Mouse (Mus musculus) cortical plate, adult 2 months (tissue): ENCODE results near the gene Kcnq5. TPM values are rescaled to one million over a fixed set of nuclear protein-coding genes. Genes with fewer than 3 reads are reported as not detected.

Experiments
- H3K27ac ChIP-seq: fragments of 200-500 bp; 2 replicates; pipeline ENCODE4 v1.5.1; 2012; ENCODE audit warnings: low read length, control low read depth, inconsistent platforms; ENCODE audit not compliant: insufficient read depth
- H3K4me1 ChIP-seq: fragments of 200-500 bp; 2 replicates; pipeline ENCODE4 v1.6.1; 2011; ENCODE audit warnings: low read length; ENCODE audit not compliant: control insufficient read depth, insufficient read depth
- H3K4me3 ChIP-seq: fragments of 200-500 bp; 2 replicates; pipeline ENCODE4 v1.5.1; 2011; ENCODE audit warnings: mild to moderate bottlenecking, low read length, control low read depth; ENCODE audit not compliant: insufficient read depth
- CTCF ChIP-seq: fragments of 200-500 bp; IDR thresholded peaks from 2 replicates; pipeline ENCODE4 v1.5.1; 2011; ENCODE audit warnings: mild to moderate bottlenecking, control low read depth, low read length; ENCODE audit not compliant: insufficient read depth; ENCODE audit errors: extremely low read depth
- POLR2A ChIP-seq: fragments of 200-500 bp; IDR thresholded peaks from 2 replicates; pipeline ENCODE4 v1.6.1; 2011; ENCODE audit warnings: mild to moderate bottlenecking, low read length, control low read depth; ENCODE audit not compliant: insufficient read depth; ENCODE audit errors: extremely low read depth
- polyA plus RNA-seq: library from polyadenylated mRNA; depleted of rRNA; stranded (reverse); fragments of >200 nt; gene quantifications from 2 replicates; pipeline ENCODE4 v1.2.3, GENCODE M21; 2012

The Kcnq5 gene
- polyA plus RNA-seq, 1 experiment = 26.0 TPM

DNA sequence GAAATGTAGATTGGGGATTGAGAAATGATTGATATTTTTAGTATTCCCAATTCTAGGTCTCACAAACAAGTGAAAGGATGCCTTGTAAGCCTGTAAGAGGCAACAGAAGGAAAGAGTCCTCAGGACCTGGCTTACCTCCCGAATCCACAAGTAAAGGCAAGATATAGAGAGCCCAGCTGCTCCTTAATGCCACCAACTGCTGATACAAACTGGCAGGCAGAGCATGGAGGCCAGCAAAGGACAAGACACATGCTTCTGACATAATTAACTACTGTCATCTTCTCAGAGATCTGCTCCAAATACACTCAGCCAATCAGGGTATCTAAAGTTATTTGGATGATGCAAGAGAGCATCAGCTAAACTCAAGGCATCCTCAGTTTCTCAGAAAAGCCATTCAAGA, 93.3 kb downstream of the Kcnq5 start:
- Histone ChIP-seq H3K4me3 (no peak overlapping the region), H3K27ac (no peak overlapping the region), H3K4me1 (no peaks in the 10 kb centered on the region; the same call in 1 of the 2 replicates)
- TF ChIP-seq CTCF = no peak
- TF ChIP-seq POLR2A = no peak

DNA sequence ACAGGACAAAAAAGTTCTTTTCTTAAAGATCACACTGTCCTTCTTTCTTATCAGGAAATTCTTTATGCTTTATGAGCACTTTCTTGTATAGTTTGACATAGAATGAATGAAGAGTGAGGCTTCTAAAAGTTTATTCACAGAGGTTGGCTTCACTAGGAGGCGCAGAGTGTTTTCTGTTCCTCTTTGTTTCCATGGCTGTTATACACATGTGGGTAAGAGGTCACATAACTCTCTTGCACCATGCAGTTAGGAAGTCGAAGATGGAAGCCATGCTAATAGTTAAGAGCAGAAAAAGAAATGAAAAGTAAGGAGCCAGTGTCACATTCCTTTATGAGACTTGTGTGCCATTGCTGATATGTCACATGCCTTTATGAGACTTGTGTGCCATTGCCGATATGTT, 105.3 kb downstream of the Kcnq5 start:
- TF ChIP-seq POLR2A (no peak), CTCF (no peak)
- Histone ChIP-seq H3K27ac (no peak overlapping the region), H3K4me1 (no peaks in the 10 kb centered on the region), H3K4me3 (no peak overlapping the region)

GRCm38 (mm10) chr1:21838534-21838933, 123.2 kb downstream of the Kcnq5 start:
- Histone ChIP-seq H3K4me1 (no peaks in the 10 kb centered on the region), H3K27ac (no peak overlapping the region), H3K4me3 (no peak overlapping the region)
- no peak for TF ChIP-seq CTCF
- TF ChIP-seq POLR2A = no peak

DNA sequence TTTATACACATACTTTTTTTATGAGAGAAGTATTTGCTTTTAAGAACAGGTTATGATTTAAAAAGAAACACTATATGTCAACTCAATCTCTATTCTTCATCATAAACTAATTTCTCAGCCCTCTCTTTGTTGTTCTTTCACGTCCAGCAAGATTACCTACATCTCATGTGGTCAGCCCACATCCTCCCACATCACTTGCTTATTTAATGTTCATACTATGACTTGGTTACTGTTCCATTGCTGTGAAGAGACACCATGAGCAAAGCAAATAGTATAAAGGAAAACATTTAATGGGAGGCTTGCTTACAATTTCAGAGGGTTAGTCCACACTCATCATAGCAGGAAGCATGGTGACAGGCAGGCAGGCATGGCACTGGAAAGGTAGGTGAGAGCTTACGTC, 124.4 kb downstream of the Kcnq5 start:
- Histone ChIP-seq H3K27ac (no peak overlapping the region), H3K4me3 (no peak overlapping the region), H3K4me1 (no peaks in the 10 kb centered on the region)
- TF ChIP-seq CTCF (no peak), POLR2A (no peak)

GRCm38 (mm10) chr1:21836337-21836736, 125.4 kb downstream of the Kcnq5 start:
- Histone ChIP-seq H3K4me3 (no peak overlapping the region), H3K27ac (no peak overlapping the region), H3K4me1 (no peaks in the 10 kb centered on the region)
- TF ChIP-seq CTCF (no peak), POLR2A (no peak)

DNA sequence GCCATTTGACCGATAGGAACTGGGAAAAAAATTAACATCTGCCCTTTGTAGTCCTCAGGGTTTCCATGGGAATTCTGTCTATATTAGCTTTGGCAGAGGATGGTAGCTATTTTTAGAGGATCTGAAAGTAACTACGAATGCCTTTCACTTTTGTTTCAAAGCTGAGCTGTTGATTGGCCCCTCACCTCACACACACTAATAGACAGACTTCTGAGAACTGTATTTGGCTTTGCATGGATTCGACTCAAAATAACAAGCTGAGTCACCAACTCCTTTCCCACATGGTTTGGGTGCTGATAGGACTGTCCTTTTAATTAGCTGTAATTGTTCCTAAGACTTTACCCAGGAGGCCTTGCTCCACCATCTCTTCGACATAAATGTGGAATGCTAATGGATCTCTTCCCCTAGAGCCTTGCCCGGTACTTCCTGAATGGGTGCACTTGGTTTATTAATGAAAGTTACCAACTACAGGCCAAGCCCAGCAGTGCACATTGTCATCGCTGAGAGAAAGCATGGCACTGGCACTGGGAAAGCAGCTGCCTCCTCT, 131.8 kb downstream of the Kcnq5 start:
- Histone ChIP-seq H3K4me1 (no peaks in the 10 kb centered on the region; the same call in 1 of the 2 replicates), H3K4me3 (no peak overlapping the region), H3K27ac (no peak overlapping the region)
- TF ChIP-seq POLR2A = no peak
- no peak for TF ChIP-seq CTCF

- no peak overlapping the region for H3K4me3 ChIP-seq
- no peaks in the 10 kb centered on the region for H3K4me1 ChIP-seq
- H3K27ac ChIP-seq = no peak overlapping the region
- TF ChIP-seq POLR2A = no peak
- TF ChIP-seq CTCF = no peak
Observed at GRCm38 (mm10) chr1:21820066-21820630, 141.6 kb downstream of the Kcnq5 start.

DNA sequence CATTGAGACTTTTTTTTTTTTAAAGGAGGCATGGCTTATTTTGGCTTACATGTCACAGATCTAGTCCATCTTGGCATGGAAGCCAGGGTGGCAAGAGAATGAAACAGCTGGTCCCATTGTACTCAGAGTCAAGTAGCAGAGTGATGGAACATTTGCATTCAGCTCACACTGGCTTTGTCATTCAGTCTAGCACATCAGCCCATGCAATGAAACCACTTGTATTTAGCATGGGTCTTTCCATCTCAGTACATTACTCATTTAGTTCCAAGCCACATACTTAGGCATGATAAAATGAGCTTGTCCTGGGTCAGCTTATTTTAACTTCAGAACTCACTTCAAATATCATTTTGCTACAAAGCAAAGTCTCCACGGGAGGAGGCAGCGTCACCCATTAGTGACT, 156.7 kb downstream of the Kcnq5 start:
- Histone ChIP-seq H3K27ac (no peak overlapping the region), H3K4me1 (no peaks in the 10 kb centered on the region; the same call in 1 of the 2 replicates), H3K4me3 (no peak overlapping the region)
- TF ChIP-seq CTCF = no peak
- TF ChIP-seq POLR2A = no peak

DNA sequence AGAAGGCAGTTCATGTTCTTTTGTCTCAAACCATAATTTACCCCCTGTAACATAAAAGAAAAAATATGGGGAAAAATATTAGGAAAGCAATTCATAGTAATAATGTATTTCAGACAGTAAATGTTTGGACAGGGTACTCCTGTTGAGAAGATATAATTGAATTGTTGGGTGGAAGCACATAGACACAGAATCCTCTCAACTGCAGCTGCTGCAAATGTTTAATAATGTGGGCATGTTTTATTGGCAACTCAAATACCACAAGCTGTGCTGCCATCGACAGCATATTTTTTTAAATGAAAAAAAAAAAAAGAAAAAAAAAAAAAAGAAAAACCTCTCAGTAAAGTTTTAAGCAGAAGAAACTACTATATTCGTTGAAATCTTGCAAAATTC, 157.3 kb downstream of the Kcnq5 start:
- TF ChIP-seq CTCF (no peak), POLR2A (no peak)
- H3K27ac ChIP-seq = no peak overlapping the region
- H3K4me1 ChIP-seq = no peaks in the 10 kb centered on the region; the same call in 1 of the 2 replicates
- H3K4me3 ChIP-seq = no peak overlapping the region

- no peaks in the 10 kb centered on the region; the same call in 1 of the 2 replicates for H3K4me1 ChIP-seq
- no peak overlapping the region for H3K4me3 ChIP-seq
- no peak for TF ChIP-seq CTCF
- TF ChIP-seq POLR2A = no peak
- no peak overlapping the region for H3K27ac ChIP-seq
Observed at GRCm38 (mm10) chr1:21803751-21804476, 157.8 kb downstream of the Kcnq5 start.
